Mouse (Mus musculus) adrenal gland, adult 18-20 months (tissue): ENCODE measurements around the gene Prim1. TPM values are rescaled to one million over a fixed set of nuclear protein-coding genes. Genes with fewer than 3 reads are reported as not detected.
"Not testable (repeated sequence)": the region's sequence is repeated elsewhere in the genome, so short reads cannot be mapped to it uniquely, and the experiment has no call there.

Experiments
- DNase-seq, 2 experiments: peaks; one replicate each; pipeline ENCODE4 v3.0.0; 2021 to 2022; ENCODE audit warnings: low spot score in 2 of 2
- total RNA-seq, 2 experiments: library from RNA; stranded (reverse); gene quantifications; 1 replicate in 1 of 2; 2 replicates in 1 of 2; pipeline ENCODE4 v1.2.3; 2021

Prim1 gene
- total RNA-seq, 2 experiments from 2014 or later: 2.8 to 3.5 TPM

GRCm38 (mm10) chr10:128036746-128037425 lies 21.9 kb downstream of the Prim1 start:
- DNase-seq: peak; percentile 37 to 42

- no peak for DNase-seq
These were observed 23.0 kb downstream of the Prim1 start for GRCm38 (mm10) chr10:128037921-128038320.

- no peak for DNase-seq
These were observed 24.2 kb downstream of the Prim1 start for GRCm38 (mm10) chr10:128039167-128039566.

- no peak for DNase-seq
These were observed 24.9 kb downstream of the Prim1 start for GRCm38 (mm10) chr10:128039858-128040257.

GRCm38 (mm10) chr10:128040293-128040692 lies 25.3 kb downstream of the Prim1 start:
- DNase-seq: no peak

GRCm38 (mm10) chr10:128041636-128042035 lies 26.7 kb downstream of the Prim1 start:
- no peak for DNase-seq

- DNase-seq: no peak
These were observed 27.5 kb downstream of the Prim1 start for GRCm38 (mm10) chr10:128042466-128042865.

- DNase-seq: no peak
These were observed 28.3 kb downstream of the Prim1 start for GRCm38 (mm10) chr10:128043041-128043835.

- DNase-seq: no peak
These were observed 33.2 kb downstream of the Prim1 start for GRCm38 (mm10) chr10:128048157-128048556.

- DNase-seq: no peak
These were observed 34.8 kb downstream of the Prim1 start for GRCm38 (mm10) chr10:128049741-128050140.

GRCm38 (mm10) chr10:128050355-128050754 lies 35.4 kb downstream of the Prim1 start:
- DNase-seq: no peak

GRCm38 (mm10) chr10:128051589-128051988 lies 36.6 kb downstream of the Prim1 start:
- no peak for DNase-seq

GRCm38 (mm10) chr10:128052136-128052535 lies 37.2 kb downstream of the Prim1 start:
- DNase-seq: not testable (repeated sequence)

- no peak for DNase-seq
These were observed 38.0 kb downstream of the Prim1 start for GRCm38 (mm10) chr10:128053001-128053400.

- DNase-seq: no peak
These were observed 43.2 kb downstream of the Prim1 start for GRCm38 (mm10) chr10:128058184-128058583.

- peak; percentile 97 to 98 for DNase-seq
These were observed 43.7 kb downstream of the Prim1 start, which contains the start of gene Ptges3 for GRCm38 (mm10) chr10:128058601-128059151. Ptges3 (plus strand) TSS chr10:128058954.

GRCm38 (mm10) chr10:128059207-128059981 lies 44.4 kb downstream of the Prim1 start:
- peak; percentile 55 to 56 for DNase-seq

- DNase-seq: no peak
These were observed 46.1 kb downstream of the Prim1 start for GRCm38 (mm10) chr10:128061109-128061508.

- DNase-seq: no peak
These were observed 47.4 kb downstream of the Prim1 start for GRCm38 (mm10) chr10:128062221-128062989.

GRCm38 (mm10) chr10:128066072-128066471 lies 51.1 kb downstream of the Prim1 start:
- no peak for DNase-seq
